Mouse (Mus musculus): ENCODE measurements around the gene Wdpcp.

DNA sequence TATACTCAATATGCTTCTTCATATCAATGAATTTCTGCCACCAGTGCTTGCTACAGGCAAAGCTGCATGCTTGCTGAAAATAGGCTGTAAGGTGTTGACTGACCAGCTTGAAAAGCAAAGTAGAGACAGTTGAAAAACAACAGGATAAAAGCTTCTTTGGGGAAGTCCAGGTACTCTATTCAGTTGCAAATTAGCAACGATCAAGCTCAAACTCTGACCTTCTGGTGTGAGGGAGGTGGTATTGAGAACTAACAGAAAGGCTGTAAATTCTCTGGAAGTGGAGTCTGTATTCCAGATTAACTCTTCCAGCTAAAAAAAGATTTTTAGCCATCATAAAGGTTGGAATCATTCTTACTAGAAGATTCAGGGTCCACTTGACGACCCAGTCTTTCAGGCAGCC lies 303.0 kb downstream of the Wdpcp start:
- TF ChIP-seq CTCF (IDR thresholded peaks at IDR 0.05; ENCODE audit: low read depth, low read length), result no peak
- TF ChIP-seq GATA1 (IDR thresholded peaks at IDR 0.05; ENCODE audit: borderline replicate concordance, low read length), result no peak
